Mouse (Mus musculus): ENCODE data around the gene Hoxa2.

The Hoxa2 gene

DNA sequence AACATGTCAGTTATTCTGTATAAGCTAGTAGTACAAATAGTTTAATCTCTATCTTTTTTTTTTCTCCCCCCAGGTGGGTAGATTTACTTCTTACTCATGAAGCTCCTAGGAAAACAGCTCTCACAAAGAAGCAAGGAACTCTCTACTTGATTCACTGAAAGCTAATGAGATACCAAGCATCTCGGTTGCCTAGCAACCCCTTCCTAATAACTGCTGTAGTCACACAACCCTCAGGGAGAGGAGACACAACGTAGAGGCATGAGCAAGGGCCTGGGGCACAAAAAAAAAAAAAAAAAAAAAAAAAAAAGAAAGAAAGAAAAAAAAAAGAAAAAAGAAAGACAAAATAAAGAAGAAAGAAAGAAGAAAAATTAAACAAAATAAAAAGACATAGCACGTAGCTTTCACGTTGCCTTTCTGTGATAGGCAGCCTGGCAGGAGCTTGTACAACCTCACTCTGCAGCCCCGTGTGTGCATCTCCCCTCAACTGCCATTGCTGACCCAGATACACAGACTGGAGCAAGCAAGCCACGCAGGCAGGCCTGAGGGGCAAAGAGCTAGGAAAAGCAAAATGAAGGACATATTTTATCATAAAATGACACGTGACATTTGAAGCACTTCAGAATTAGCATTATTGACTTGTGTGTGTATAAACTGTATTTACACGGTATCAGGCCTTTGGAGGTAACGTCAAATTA is 26.6 kb downstream of the Hoxa2 start:
- no peak for DNase-seq

DNA sequence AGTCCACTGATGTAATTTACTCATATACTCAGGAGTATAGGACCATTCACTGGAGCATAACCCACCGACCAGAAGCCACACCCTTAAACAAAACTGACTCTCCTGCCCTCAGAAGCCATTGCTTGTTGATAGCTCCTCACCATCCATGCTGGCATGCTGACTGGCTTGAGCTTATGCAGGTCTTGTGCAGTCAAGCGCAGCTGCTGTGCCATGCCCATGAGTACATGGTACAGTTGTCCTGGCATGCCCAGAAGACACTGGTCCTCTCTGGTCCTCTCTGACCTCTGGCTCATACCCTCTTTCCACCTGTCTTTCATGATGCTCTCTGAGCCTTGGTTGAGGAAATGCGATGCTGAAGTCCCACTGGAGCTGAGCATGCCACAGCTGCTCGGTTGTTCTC is 41.0 kb downstream of the Hoxa2 start:
- DNase-seq, result no peak

DNA sequence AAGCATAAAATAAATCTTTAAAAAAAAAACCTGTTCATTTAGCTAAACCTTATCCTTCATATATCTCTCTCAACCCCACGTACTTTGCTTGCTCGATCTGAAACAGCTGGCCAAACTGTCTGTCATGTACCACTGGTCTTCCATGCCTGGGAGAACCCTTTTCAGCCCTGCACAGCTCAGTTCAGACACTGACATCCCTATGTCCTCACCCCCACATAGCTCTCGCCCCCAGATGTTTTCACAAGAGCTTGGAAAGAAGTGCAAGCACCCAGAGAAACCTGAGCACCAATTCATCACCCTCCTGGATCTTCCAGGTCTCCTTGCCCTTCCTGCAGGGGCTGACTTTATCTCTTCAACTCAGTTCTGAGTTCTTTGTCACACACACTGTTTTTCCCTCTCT is 43.5 kb downstream of the Hoxa2 start:
- no peak for DNase-seq

DNA sequence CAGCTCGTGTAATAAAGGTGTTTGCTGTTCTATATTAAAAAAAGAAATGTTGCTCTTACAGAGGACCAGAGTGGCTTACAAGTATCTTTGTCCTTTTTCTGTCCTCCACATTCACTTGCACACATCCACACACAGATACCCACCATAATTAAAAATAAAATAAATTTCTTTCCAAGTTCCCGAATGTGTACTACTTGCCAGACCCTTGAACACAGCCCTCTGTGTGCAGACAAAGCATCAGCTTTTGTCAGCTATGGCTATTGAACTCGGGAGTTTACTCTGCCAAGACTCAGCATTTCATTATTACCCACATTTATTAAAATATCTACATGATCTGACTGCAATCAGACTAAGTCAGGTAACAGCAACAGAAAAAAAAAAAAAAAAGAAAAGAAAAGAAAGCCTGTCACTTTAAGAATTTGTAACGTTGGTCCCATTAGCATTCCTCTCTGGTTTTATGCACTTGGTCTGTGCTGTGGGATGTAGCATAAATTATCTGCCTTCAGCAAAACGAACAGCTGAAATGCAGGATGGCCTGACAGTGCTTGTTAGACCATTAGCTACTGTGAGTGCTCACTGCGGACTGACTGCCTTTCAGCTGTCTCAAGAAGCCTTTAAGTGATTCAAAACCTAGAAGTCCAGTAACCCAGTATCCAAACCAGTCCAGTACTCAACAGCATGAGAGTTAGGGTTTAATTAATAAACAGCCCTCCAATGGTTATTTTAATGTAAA is 45.6 kb downstream of the Hoxa2 start:
- DNase-seq, result no peak

DNA sequence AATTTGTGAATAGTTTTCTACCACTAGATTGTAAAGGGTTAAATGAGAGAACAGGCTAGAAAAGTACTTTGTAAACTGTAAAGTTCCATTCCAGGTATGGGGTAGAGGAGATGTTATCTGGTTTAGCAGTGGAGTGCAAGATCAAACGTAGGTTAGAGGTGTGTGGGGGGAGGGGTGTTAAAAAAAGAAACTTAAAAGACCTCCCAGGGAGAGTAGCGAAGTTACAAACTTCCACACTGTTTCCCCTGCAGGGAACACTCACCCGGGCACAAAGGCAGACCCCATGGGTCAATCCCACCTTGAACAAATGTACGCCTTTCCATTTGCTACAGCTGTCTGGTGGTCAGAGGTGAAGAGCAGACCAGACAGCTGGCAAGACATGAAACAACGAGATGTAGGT is 48.7 kb downstream of the Hoxa2 start:
- DNase-seq, result no peak

Measured in right cerebral cortex, postnatal 14 days (tissue).